Mouse (Mus musculus) macrophage (primary cell): Measurements from ENCODE around the gene Olfr1079. TPM values are rescaled to one million over a fixed set of nuclear protein-coding genes. Genes with fewer than 3 reads are reported as not detected.
"Not testable (repeated sequence)": the region's sequence is repeated elsewhere in the genome, so short reads cannot be mapped to it uniquely, and the experiment has no call there.

ENCODE experiments used
- H3K27ac ChIP-seq: fragments of 350-480 bp; formaldehyde crosslinking; 2 replicates; pipeline ENCODE4 v1.9.0; 2021
- H3K36me3 ChIP-seq: fragments of 350-480 bp; formaldehyde crosslinking; 2 replicates; pipeline ENCODE4 v1.9.0; 2021; ENCODE audit errors: inconsistent target
- H3K4me3 ChIP-seq: fragments of 350-480 bp; formaldehyde crosslinking; 2 replicates; pipeline ENCODE4 v1.9.0; 2021; ENCODE audit errors: inconsistent target
- H3K79me2 ChIP-seq: fragments of 350-480 bp; formaldehyde crosslinking; 2 replicates; pipeline ENCODE4 v1.9.0; 2021; ENCODE audit errors: inconsistent target
- WGBS: methylation state at CpG from one replicate; pipeline ENCODE4 v1.1.7; 2026; ENCODE audit warnings: inconsistent platforms; ENCODE audit not compliant: missing documents; 5-methylcytosine and 5-hydroxymethylcytosine counted together
- polyA plus RNA-seq: library from polyadenylated mRNA; stranded (reverse); fragments of 250-400 nt; gene quantifications from 3 replicates; pipeline ENCODE4 v1.2.4, GENCODE M21; 2018; ENCODE audit warnings: inconsistent platforms
- total RNA-seq, 78 experiments: library from RNA; depleted of rRNA; stranded (reverse); fragments of 250-400 nt; gene quantifications; 1 replicate in 9 of 78; 2 replicates in 24 of 78; 3 replicates in 43 of 78; 4 replicates in 2 of 78; pipeline ENCODE4 v1.2.4; 2018; ENCODE audit warnings: inconsistent platforms in 56 of 78

The Olfr1079 gene
- not detected for total RNA-seq (2018; cell fraction: chromatin; rRNA removed)
- total RNA-seq (2018; cell fraction: cytosol; rRNA removed) = not detected
- total RNA-seq (2018; cell fraction: nucleus; rRNA removed) = not detected
- polyA plus RNA-seq = not detected in 3 replicates

GRCm38 (mm10) chr2:86542380-86542779 is at the start of gene Olfr1079:
Gene Olfr1079 (minus strand): TSS chr2:86542480.
- no peak within 1 kb of the TSS for H3K27ac ChIP-seq
- 43% methylated on average over 1 of the region's 1 CpGs for WGBS

DNA sequence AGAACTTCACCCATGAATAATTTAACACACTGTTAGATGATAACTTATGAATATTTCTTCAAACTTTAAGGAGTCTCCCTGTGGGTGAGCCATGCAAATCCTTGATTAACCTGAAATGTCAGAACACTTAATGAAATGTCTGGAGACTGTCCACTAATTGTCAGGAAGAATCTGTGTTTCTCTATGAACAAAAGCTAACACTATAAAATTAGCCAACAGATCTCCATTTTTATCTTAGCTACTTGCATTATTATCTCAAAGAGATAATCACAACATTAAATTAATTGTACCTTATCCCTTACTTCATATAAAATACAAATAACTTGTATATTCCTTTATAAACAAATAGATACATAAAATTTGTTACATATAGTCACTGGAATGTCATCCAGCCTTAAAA is 15.9 kb upstream of the Olfr1079 start, which contains the start of gene Olfr1080:
Gene Olfr1080 (minus strand): TSS at position 101 of the 400 bp plus-strand sequence.
- not testable (repeated sequence) for H3K4me3 ChIP-seq, H3K27ac ChIP-seq, H3K36me3 ChIP-seq, H3K79me2 ChIP-seq

More at GRCm38 (mm10) chr2:86542380-86542779, at the start of gene Olfr1079:
- no peaks in the 10 kb centered on the region for H3K36me3 ChIP-seq
- H3K4me3 ChIP-seq = no peak within 1 kb of the TSS
- no peaks in the 10 kb centered on the region for H3K79me2 ChIP-seq

DNA sequence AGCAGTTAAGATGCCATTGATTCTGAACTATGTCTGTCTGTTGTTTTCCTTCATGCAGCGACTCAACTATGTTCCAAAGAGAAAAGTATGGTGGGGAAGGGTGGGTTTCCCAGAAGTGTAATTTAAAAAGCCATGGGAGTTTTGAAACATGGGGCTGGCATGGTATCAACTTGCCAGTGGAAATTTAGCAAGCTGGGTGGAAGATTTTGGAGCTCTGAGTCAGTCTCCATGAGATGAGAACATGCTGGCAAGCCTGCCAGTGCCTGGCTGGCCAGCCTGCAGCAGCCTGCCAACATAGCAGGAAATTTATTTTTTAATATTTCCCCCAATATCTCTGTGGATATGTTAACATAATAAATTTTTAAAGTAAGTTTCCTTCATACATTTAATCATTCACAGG is 11.3 kb downstream of the Olfr1079 start:
- H3K4me3 ChIP-seq = no peak overlapping the region
- H3K36me3 ChIP-seq = no peaks in the 10 kb centered on the region
- no peaks in the 10 kb centered on the region for H3K79me2 ChIP-seq
- 44% methylated on average over 1 of the region's 1 CpGs for WGBS
- H3K27ac ChIP-seq = no peak overlapping the region

DNA sequence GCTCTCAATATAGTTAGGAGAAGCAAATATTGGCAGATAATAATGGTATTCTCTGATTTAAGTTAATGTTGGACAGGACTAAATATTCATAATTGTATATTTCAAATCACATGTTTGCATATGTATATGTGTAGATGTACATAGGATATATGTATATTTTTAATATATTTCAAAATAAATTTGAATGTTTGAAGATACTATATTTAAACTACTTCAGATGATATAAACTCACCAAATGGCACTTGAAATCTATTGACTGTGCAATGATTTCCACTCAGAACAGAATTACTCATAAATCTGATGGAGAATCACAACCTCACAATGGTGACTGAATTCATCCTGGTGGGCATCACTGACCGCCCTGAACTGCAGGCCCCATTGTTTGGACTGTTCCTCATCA is 34.1 kb downstream of the Olfr1079 start, which contains the start of gene Olfr1076:
Gene Olfr1076 (plus strand): TSS at position 301 of the 400 bp plus-strand sequence.
- no peak within 1 kb of the TSS for H3K27ac ChIP-seq
- H3K79me2 ChIP-seq = no peaks in the 10 kb centered on the region; the same call in 1 of the 2 replicates
- H3K4me3 ChIP-seq = no peak within 1 kb of the TSS
- H3K36me3 ChIP-seq = no peaks in the 10 kb centered on the region
- WGBS = 67% methylated on average over 1 of the region's 1 CpGs

- no peaks in the 10 kb centered on the region for H3K36me3 ChIP-seq
- H3K79me2 ChIP-seq = no peaks in the 10 kb centered on the region
- H3K4me3 ChIP-seq = no peak within 1 kb of the TSS
- no peak within 1 kb of the TSS for H3K27ac ChIP-seq
- 64% methylated on average over 1 of the region's 1 CpGs for WGBS
These were observed 55.0 kb downstream of the Olfr1079 start, which contains the start of gene Olfr228 for GRCm38 (mm10) chr2:86487286-86487685. Gene Olfr228 (minus strand): TSS chr2:86487386.

Other genes starting within 250 kb of the Olfr1079 start
- gene Olfr1053, start 227.2 kb downstream of the Olfr1079 start, polyA plus RNA-seq = not detected in 3 replicates
- not detected in 3 replicates for gene Olfr1054, start 207.0 kb downstream of the Olfr1079 start, polyA plus RNA-seq
- not detected in 3 replicates for gene Olfr1055, start 192.2 kb downstream of the Olfr1079 start, polyA plus RNA-seq
- gene Olfr1056, start 180.0 kb downstream of the Olfr1079 start, polyA plus RNA-seq = not detected in 3 replicates
- gene Olfr1057, start 164.1 kb downstream of the Olfr1079 start, polyA plus RNA-seq = not detected in 3 replicates
- gene Olfr1058, start 153.9 kb downstream of the Olfr1079 start, polyA plus RNA-seq = not detected in 3 replicates
- gene Olfr1061, start 128.4 kb downstream of the Olfr1079 start, polyA plus RNA-seq = not detected in 3 replicates
- gene Olfr1062, start 115.7 kb downstream of the Olfr1079 start, polyA plus RNA-seq = not detected in 3 replicates
- gene Olfr1065, start 91.9 kb downstream of the Olfr1079 start, polyA plus RNA-seq = not detected in 3 replicates
- not detected in 3 replicates for gene Olfr1066, start 86.2 kb downstream of the Olfr1079 start, polyA plus RNA-seq
- gene Olfr228, start 55.1 kb downstream of the Olfr1079 start, polyA plus RNA-seq = not detected in 3 replicates
- not detected in 3 replicates for gene Olfr1076, start 34.0 kb downstream of the Olfr1079 start, polyA plus RNA-seq
- gene Olfr1080, start 15.8 kb upstream of the Olfr1079 start, polyA plus RNA-seq = not detected in 3 replicates
- not detected in 3 replicates for gene Olfr1082, start 56.5 kb upstream of the Olfr1079 start, polyA plus RNA-seq
- gene Olfr1084, start 97.2 kb upstream of the Olfr1079 start, polyA plus RNA-seq = not detected in 3 replicates
- not detected in 3 replicates for gene Olfr1085, start 119.5 kb upstream of the Olfr1079 start, polyA plus RNA-seq
- gene Olfr1086, start 137.6 kb upstream of the Olfr1079 start, polyA plus RNA-seq = not detected in 3 replicates
- gene Olfr1087, start 155.9 kb upstream of the Olfr1079 start, polyA plus RNA-seq = not detected in 3 replicates
- gene Olfr1089, start 191.2 kb upstream of the Olfr1079 start, polyA plus RNA-seq = not detected in 3 replicates
- gene Olfr1090, start 216.5 kb upstream of the Olfr1079 start, polyA plus RNA-seq = not detected in 3 replicates
- not detected in 3 replicates for gene Olfr1093, start 240.0 kb upstream of the Olfr1079 start, polyA plus RNA-seq